Mouse (Mus musculus): ENCODE results near the gene Nudt9.

Gene Nudt9

GRCm38 (mm10) chr5:104036686-104037085 lies 9.4 kb upstream of the Nudt9 start:
- DNase-seq (ENCODE audit: low spot score): no peak

- DNase-seq (ENCODE audit: low spot score): no peak
Measured at GRCm38 (mm10) chr5:104039154-104039932, 6.8 kb upstream of the Nudt9 start.

GRCm38 (mm10) chr5:104042906-104043305 lies 3.2 kb upstream of the Nudt9 start:
- DNase-seq (ENCODE audit: low spot score): no peak

- no peak for DNase-seq (ENCODE audit: low spot score)
Measured at GRCm38 (mm10) chr5:104043704-104044103, 2.4 kb upstream of the Nudt9 start.

- no peak for DNase-seq (ENCODE audit: low spot score)
Measured at GRCm38 (mm10) chr5:104047200-104048105, 1.3 kb downstream of the Nudt9 start.

GRCm38 (mm10) chr5:104048139-104048538 lies 2.0 kb downstream of the Nudt9 start:
- no peak for DNase-seq (ENCODE audit: low spot score)

GRCm38 (mm10) chr5:104052956-104053355 lies 6.8 kb downstream of the Nudt9 start:
- no peak for DNase-seq (ENCODE audit: low spot score)

GRCm38 (mm10) chr5:104054938-104055337 lies 8.8 kb downstream of the Nudt9 start:
- no peak for DNase-seq (ENCODE audit: low spot score)

GRCm38 (mm10) chr5:104055816-104056215 lies 9.7 kb downstream of the Nudt9 start:
- DNase-seq (ENCODE audit: low spot score): no peak

GRCm38 (mm10) chr5:104056295-104056694 lies 10.2 kb downstream of the Nudt9 start:
- no peak for DNase-seq (ENCODE audit: low spot score)

GRCm38 (mm10) chr5:104058021-104058420 lies 11.9 kb downstream of the Nudt9 start:
- no peak for DNase-seq (ENCODE audit: low spot score)

- DNase-seq (ENCODE audit: low spot score): no peak
Measured at GRCm38 (mm10) chr5:104059628-104060027, 13.5 kb downstream of the Nudt9 start.

- DNase-seq (ENCODE audit: low spot score): no peak
Measured at GRCm38 (mm10) chr5:104060429-104060828, 14.3 kb downstream of the Nudt9 start.

- peak; percentile 82 for DNase-seq (ENCODE audit: low spot score)
Measured at GRCm38 (mm10) chr5:104061936-104062772, 16.0 kb downstream of the Nudt9 start.

- DNase-seq (ENCODE audit: low spot score): no peak
Measured at GRCm38 (mm10) chr5:104062773-104063551, 16.9 kb downstream of the Nudt9 start.

GRCm38 (mm10) chr5:104068751-104069150 lies 22.6 kb downstream of the Nudt9 start:
- no peak for DNase-seq (ENCODE audit: low spot score)

- no peak for DNase-seq (ENCODE audit: low spot score)
Measured at GRCm38 (mm10) chr5:104071048-104071447, 24.9 kb downstream of the Nudt9 start.

- no peak for DNase-seq (ENCODE audit: low spot score)
Measured at GRCm38 (mm10) chr5:104072272-104072886, 26.3 kb downstream of the Nudt9 start.

- DNase-seq (ENCODE audit: low spot score): no peak
Measured at GRCm38 (mm10) chr5:104073602-104074001, 27.5 kb downstream of the Nudt9 start.

GRCm38 (mm10) chr5:104074388-104074787 lies 28.3 kb downstream of the Nudt9 start:
- peak; percentile 51 for DNase-seq (ENCODE audit: low spot score)

GRCm38 (mm10) chr5:104076361-104076760 lies 30.3 kb downstream of the Nudt9 start:
- no peak for DNase-seq (ENCODE audit: low spot score)
